Mouse (Mus musculus): ENCODE results near the gene Gabra5. TPM values are rescaled to one million over a fixed set of nuclear protein-coding genes. Genes with fewer than 3 reads are reported as not detected.

Gabra5 gene
- polyA plus RNA-seq, 1 experiment, result 0.08 TPM

GRCm38 (mm10) chr7:57471316-57471715, 38.5 kb downstream of the Gabra5 start:
- Histone ChIP-seq H3K4me1 (replicated peaks; ENCODE audit: control insufficient read depth, insufficient read depth, low read length) (no peaks in the 10 kb centered on the region), H3K27me3 (ENCODE audit: control insufficient read depth, insufficient read depth, low read length) (no peaks in the 10 kb centered on the region), H3K4me3 (ENCODE audit: control insufficient read depth, insufficient read depth, low read length) (no peak overlapping the region), H3K36me3 (ENCODE audit: control insufficient read depth, insufficient read depth, low read length) (no peaks in the 10 kb centered on the region), H3K27ac (ENCODE audit: control insufficient read depth, insufficient read depth, low read length) (no peak overlapping the region)
- TF ChIP-seq CTCF (IDR thresholded peaks at IDR 0.05; ENCODE audit: borderline replicate concordance, control insufficient read depth, extremely low read depth, insufficient read depth, low read length, poor library complexity) (no peak), POLR2A (IDR thresholded peaks at IDR 0.05; ENCODE audit: control insufficient read depth, extremely low read depth, insufficient read depth, low read length, poor library complexity) (no peak)
- DNase-seq, result no peak
- 87% methylated on average over 1 of the region's 1 CpGs for WGBS

GRCm38 (mm10) chr7:57460354-57460753, 49.5 kb downstream of the Gabra5 start:
- WGBS, result 76% methylated on average over 5 of the region's 5 CpGs
- Histone ChIP-seq H3K4me1 (replicated peaks; ENCODE audit: control insufficient read depth, insufficient read depth, low read length) (no peaks in the 10 kb centered on the region), H3K27ac (ENCODE audit: control insufficient read depth, insufficient read depth, low read length) (no peak overlapping the region), H3K36me3 (ENCODE audit: control insufficient read depth, insufficient read depth, low read length) (no peaks in the 10 kb centered on the region), H3K27me3 (ENCODE audit: control insufficient read depth, insufficient read depth, low read length) (no peaks in the 10 kb centered on the region), H3K4me3 (ENCODE audit: control insufficient read depth, insufficient read depth, low read length) (no peak overlapping the region)
- DNase-seq, result no peak
- no peak for TF ChIP-seq POLR2A (IDR thresholded peaks at IDR 0.05; ENCODE audit: control insufficient read depth, extremely low read depth, insufficient read depth, low read length, poor library complexity)
- no peak for TF ChIP-seq CTCF (IDR thresholded peaks at IDR 0.05; ENCODE audit: borderline replicate concordance, control insufficient read depth, extremely low read depth, insufficient read depth, low read length, poor library complexity)

DNA sequence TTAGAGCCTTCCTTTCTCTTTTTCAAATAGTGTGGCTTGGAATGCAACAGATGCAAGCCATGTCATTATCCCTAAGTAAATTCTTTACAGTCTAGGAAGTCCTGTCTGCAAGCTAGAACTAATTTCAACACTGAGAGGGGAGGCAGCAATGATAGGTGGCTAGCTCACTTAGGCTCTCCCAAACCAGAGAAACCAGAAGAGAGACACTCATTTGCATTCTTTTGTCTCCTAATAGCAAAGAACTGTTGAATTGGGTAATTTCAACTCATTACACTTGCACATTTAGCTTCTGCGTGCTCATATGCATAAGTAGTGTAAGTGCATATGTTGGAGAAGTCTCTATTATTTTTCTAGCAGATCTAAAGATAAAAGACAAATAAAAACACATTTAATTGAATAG, 61.6 kb downstream of the Gabra5 start:
- Histone ChIP-seq H3K27me3 (ENCODE audit: control insufficient read depth, insufficient read depth, low read length) (no peaks in the 10 kb centered on the region), H3K4me3 (ENCODE audit: control insufficient read depth, insufficient read depth, low read length) (no peak overlapping the region), H3K27ac (ENCODE audit: control insufficient read depth, insufficient read depth, low read length) (no peak overlapping the region), H3K36me3 (ENCODE audit: control insufficient read depth, insufficient read depth, low read length) (no peaks in the 10 kb centered on the region), H3K4me1 (replicated peaks; ENCODE audit: control insufficient read depth, insufficient read depth, low read length) (no peaks in the 10 kb centered on the region)
- TF ChIP-seq CTCF (IDR thresholded peaks at IDR 0.05; ENCODE audit: borderline replicate concordance, control insufficient read depth, extremely low read depth, insufficient read depth, low read length, poor library complexity) (no peak), POLR2A (IDR thresholded peaks at IDR 0.05; ENCODE audit: control insufficient read depth, extremely low read depth, insufficient read depth, low read length, poor library complexity) (no peak)
- DNase-seq, result no peak
- WGBS, result 69% methylated on average over 1 of the region's 1 CpGs

DNA sequence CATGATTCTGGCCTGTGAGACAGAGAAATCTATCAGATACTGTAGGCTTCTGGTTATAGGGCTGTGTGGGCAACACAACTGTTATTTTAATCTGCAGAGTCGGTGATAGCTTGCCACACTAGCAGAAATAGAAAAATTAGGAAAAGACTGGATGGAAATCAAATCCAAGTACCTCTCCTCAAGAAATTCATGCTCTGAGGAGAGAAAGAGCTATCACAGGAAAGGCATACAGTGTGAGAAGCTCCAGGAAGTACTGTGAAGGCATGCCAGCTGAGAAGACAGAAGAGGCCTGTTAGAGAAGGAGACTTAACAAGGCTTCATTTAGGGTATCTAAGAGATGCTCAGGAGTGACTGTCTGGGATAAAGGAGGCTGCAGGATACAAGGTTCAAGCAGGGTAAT, 87.2 kb downstream of the Gabra5 start:
- Histone ChIP-seq H3K27me3 (ENCODE audit: control insufficient read depth, insufficient read depth, low read length) (no peaks in the 10 kb centered on the region), H3K36me3 (ENCODE audit: control insufficient read depth, insufficient read depth, low read length) (no peaks in the 10 kb centered on the region), H3K27ac (ENCODE audit: control insufficient read depth, insufficient read depth, low read length) (no peak overlapping the region), H3K4me3 (ENCODE audit: control insufficient read depth, insufficient read depth, low read length) (no peak overlapping the region), H3K4me1 (replicated peaks; ENCODE audit: control insufficient read depth, insufficient read depth, low read length) (no peaks in the 10 kb centered on the region)
- TF ChIP-seq CTCF (IDR thresholded peaks at IDR 0.05; ENCODE audit: borderline replicate concordance, control insufficient read depth, extremely low read depth, insufficient read depth, low read length, poor library complexity), result no peak
- no peak for TF ChIP-seq POLR2A (IDR thresholded peaks at IDR 0.05; ENCODE audit: control insufficient read depth, extremely low read depth, insufficient read depth, low read length, poor library complexity)
- 84% methylated on average over 1 of the region's 1 CpGs for WGBS
- no peak for DNase-seq

DNA sequence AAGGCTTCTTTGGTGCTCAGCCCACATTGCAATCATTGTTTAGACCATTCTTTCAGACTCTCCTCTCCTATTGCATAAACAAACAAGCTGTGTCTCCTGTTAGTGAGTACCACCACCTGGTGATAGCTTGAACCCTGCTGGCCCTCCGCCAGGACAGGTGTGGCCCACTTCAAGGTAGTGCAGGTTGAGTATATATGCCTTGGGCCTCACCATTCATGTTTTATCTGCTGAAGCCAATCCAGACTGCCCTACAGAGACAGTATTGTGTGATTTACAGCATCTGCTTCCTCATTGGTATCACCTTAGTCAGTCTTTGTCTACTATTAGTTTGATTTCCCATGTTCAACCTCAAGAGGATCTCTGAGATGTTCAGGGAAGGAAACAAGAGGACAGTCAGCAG, 88.8 kb downstream of the Gabra5 start:
- no peaks in the 10 kb centered on the region for H3K4me1 ChIP-seq (replicated peaks; ENCODE audit: control insufficient read depth, insufficient read depth, low read length)
- H3K27ac ChIP-seq (ENCODE audit: control insufficient read depth, insufficient read depth, low read length), result no peak overlapping the region
- no peaks in the 10 kb centered on the region for H3K36me3 ChIP-seq (ENCODE audit: control insufficient read depth, insufficient read depth, low read length)
- no peaks in the 10 kb centered on the region for H3K27me3 ChIP-seq (ENCODE audit: control insufficient read depth, insufficient read depth, low read length)
- TF ChIP-seq CTCF (IDR thresholded peaks at IDR 0.05; ENCODE audit: borderline replicate concordance, control insufficient read depth, extremely low read depth, insufficient read depth, low read length, poor library complexity) (no peak), POLR2A (IDR thresholded peaks at IDR 0.05; ENCODE audit: control insufficient read depth, extremely low read depth, insufficient read depth, low read length, poor library complexity) (no peak)
- DNase-seq, result no peak
- WGBS, result 89% methylated on average over 1 of the region's 1 CpGs
- H3K4me3 ChIP-seq (ENCODE audit: control insufficient read depth, insufficient read depth, low read length), result no peak overlapping the region

DNA sequence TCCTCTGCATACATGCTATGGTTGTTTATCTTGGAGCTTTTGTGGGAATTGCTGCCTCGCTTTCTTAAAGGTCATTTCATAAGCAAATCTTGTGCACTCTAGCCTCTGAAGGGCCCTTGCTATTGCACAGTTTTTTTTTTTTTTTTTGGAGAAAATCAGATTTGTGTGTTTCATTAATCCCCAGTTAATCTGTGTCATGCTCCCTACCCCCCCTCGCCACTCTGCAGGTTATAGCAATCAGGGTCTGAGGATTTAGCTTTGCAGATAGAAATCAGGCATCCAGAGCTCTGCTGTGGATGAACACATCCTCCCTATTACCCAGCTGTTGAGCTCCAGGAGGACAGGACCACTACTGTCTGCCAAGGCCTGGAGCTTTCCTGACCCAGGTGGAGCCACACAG, 90.5 kb downstream of the Gabra5 start, which contains the start of gene Gabrb3:
Gabrb3 (plus strand) TSS at position 301 of the 400 bp plus-strand sequence.
- H3K27me3 ChIP-seq (ENCODE audit: control insufficient read depth, insufficient read depth, low read length), result no peaks in the 10 kb centered on the region
- H3K4me3 ChIP-seq (ENCODE audit: control insufficient read depth, insufficient read depth, low read length), result no peak within 1 kb of the TSS
- no peaks in the 10 kb centered on the region for H3K36me3 ChIP-seq (ENCODE audit: control insufficient read depth, insufficient read depth, low read length)
- TF ChIP-seq CTCF (IDR thresholded peaks at IDR 0.05; ENCODE audit: borderline replicate concordance, control insufficient read depth, extremely low read depth, insufficient read depth, low read length, poor library complexity), result no peak
- TF ChIP-seq POLR2A (IDR thresholded peaks at IDR 0.05; ENCODE audit: control insufficient read depth, extremely low read depth, insufficient read depth, low read length, poor library complexity), result no peak
- H3K4me1 ChIP-seq (replicated peaks; ENCODE audit: control insufficient read depth, insufficient read depth, low read length), result no peaks in the 10 kb centered on the region
- H3K27ac ChIP-seq (ENCODE audit: control insufficient read depth, insufficient read depth, low read length), result no peak within 1 kb of the TSS
- no peak for DNase-seq
- 91% methylated on average over 2 of the region's 2 CpGs for WGBS

DNA sequence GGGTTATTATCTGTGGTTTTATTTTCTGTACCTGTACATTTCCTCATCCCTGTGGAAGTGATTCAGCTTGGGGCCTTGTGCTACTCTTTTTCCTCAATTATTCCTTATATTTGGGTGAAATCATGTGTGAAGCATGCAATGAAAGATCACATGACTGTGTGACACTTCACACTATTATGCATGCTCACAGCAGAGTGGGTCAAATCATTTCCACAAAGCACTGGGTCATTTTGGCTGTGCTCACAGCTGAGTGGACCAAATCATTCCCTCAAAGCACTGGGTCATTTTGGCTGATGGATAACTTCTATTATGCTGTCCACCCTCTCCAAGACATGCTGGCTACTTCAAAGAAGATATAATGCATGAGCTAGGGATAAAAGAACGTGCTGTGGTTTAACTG, 97.0 kb downstream of the Gabra5 start:
- no peak for DNase-seq
- Histone ChIP-seq H3K27me3 (ENCODE audit: control insufficient read depth, insufficient read depth, low read length) (no peaks in the 10 kb centered on the region), H3K4me1 (replicated peaks; ENCODE audit: control insufficient read depth, insufficient read depth, low read length) (no peaks in the 10 kb centered on the region), H3K4me3 (ENCODE audit: control insufficient read depth, insufficient read depth, low read length) (no peak overlapping the region), H3K36me3 (ENCODE audit: control insufficient read depth, insufficient read depth, low read length) (no peaks in the 10 kb centered on the region), H3K27ac (ENCODE audit: control insufficient read depth, insufficient read depth, low read length) (no peak overlapping the region)
- WGBS, result 28% methylated on average over 1 of the region's 1 CpGs
- TF ChIP-seq POLR2A (IDR thresholded peaks at IDR 0.05; ENCODE audit: control insufficient read depth, extremely low read depth, insufficient read depth, low read length, poor library complexity), result no peak
- no peak for TF ChIP-seq CTCF (IDR thresholded peaks at IDR 0.05; ENCODE audit: borderline replicate concordance, control insufficient read depth, extremely low read depth, insufficient read depth, low read length, poor library complexity)

Data from thymus, adult 2 months (tissue).